Comparison of ENCODE assay signal across 8 mouse cellular contexts in genomic region chr15:7128627-7129126, GRCm38 (mm10). TPM values are rescaled to one million over a fixed set of nuclear protein-coding genes. Genes with fewer than 3 reads are reported as not detected.
DNase-seq lines count a peak whose midpoint lies in the region; ATAC-seq and TF ChIP-seq lines count a peak whose summit lies in the region.

No protein-coding gene starts in this region.

- no peak for ATAC-seq in embryonic facial prominence, embryonic 13.5 days (ENCODE audit: insufficient number of reproducible peaks, insufficient read depth, low FRiP score, low TSS enrichment, low read depth)
- ATAC-seq in limb, embryonic 13.5 days (ENCODE audit: low FRiP score, low read depth) = no peak
- peak; percentile 7 for ATAC-seq in neural tube, embryonic 12.5 days (ENCODE audit: low FRiP score, low read depth)
- no peak for ATAC-seq in inflammation-experienced regulatory T-cells, adult 6 months

- 2% methylated on average over 18 of the region's 18 CpGs for WGBS in embryonic facial prominence, embryonic 13.5 days
- under 1% methylated on average over 18 of the region's 18 CpGs for WGBS in limb, embryonic 13.5 days
- 1% methylated on average over 18 of the region's 18 CpGs for WGBS in neural tube, embryonic 12.5 days

- peak overlapping the region; percentile 80 for H3K4me3 ChIP-seq in layer of hippocampus, adult 2 months
- peak overlapping the region; percentile 82 for H3K4me3 ChIP-seq in embryonic facial prominence, embryonic 13.5 days
- peak overlapping the region; percentile 86 for H3K4me3 ChIP-seq in limb, embryonic 13.5 days
- peak overlapping the region; percentile 83 for H3K4me3 ChIP-seq in neural tube, embryonic 12.5 days

- intact Hi-C loops in heart, postnatal 10 days (cut with DNase I) = loop anchor here (5.0 kb wide), 1 partner anchor 81 kb away; no protein-coding TSS in a partner anchor

- peaks cover 10% of the 10 kb centered on the region; the same call in 1 of the 2 replicates for H3K27me3 ChIP-seq in embryonic facial prominence, embryonic 13.5 days
- H3K27me3 ChIP-seq in limb, embryonic 13.5 days = peaks cover 3% of the 10 kb centered on the region; the same call in 1 of the 2 replicates
- no peaks in the 10 kb centered on the region for H3K27me3 ChIP-seq in neural tube, embryonic 12.5 days (replicated peaks)

- no peaks in the 10 kb centered on the region for H3K9me3 ChIP-seq in embryonic facial prominence, embryonic 13.5 days
- no peaks in the 10 kb centered on the region for H3K9me3 ChIP-seq in limb, embryonic 13.5 days
- H3K9me3 ChIP-seq in neural tube, embryonic 12.5 days = no peaks in the 10 kb centered on the region

- H3K27ac ChIP-seq in layer of hippocampus, adult 2 months = peak overlapping the region; percentile 99
- H3K27ac ChIP-seq in embryonic facial prominence, embryonic 13.5 days = peak overlapping the region; percentile 81
- H3K27ac ChIP-seq in limb, embryonic 13.5 days = peak overlapping the region; percentile 78
- H3K27ac ChIP-seq in neural tube, embryonic 12.5 days = 0 out of 2 replicates have a peak overlapping the region, but pooled peaks have one; percentile 57

- H3K4me2 ChIP-seq in embryonic facial prominence, embryonic 13.5 days = peak overlapping the region; percentile 96
- H3K4me2 ChIP-seq in limb, embryonic 13.5 days (replicated peaks) = peak overlapping the region; percentile 95
- H3K4me2 ChIP-seq in neural tube, embryonic 12.5 days (replicated peaks) = peak overlapping the region; percentile 90

- 0 out of 2 replicates have a peak, but pooled peaks have one; percentile 22 for TF ChIP-seq CTCF in layer of hippocampus, adult 2 months (conservative IDR thresholded peaks at IDR 0.05)

- H3K4me1 ChIP-seq in embryonic facial prominence, embryonic 13.5 days = peaks cover 25% of the 10 kb centered on the region
- peaks cover 23% of the 10 kb centered on the region for H3K4me1 ChIP-seq in limb, embryonic 13.5 days
- H3K4me1 ChIP-seq in neural tube, embryonic 12.5 days = peaks cover 19% of the 10 kb centered on the region

- no peak for DNase-seq in layer of hippocampus, adult 2 months (ENCODE audit: low spot score in 2 of 2)
- no peak for DNase-seq in layer of hippocampus, postnatal 14 days (ENCODE audit: low spot score in 2 of 2)
- peak; percentile 63 to 73 for DNase-seq in heart, postnatal 10 days
- DNase-seq in spleen, postnatal 10 days (ENCODE audit: low spot score in 2 of 2) = no peak

- H3K36me3 ChIP-seq in embryonic facial prominence, embryonic 13.5 days = 0 out of 2 replicates have a peak, but pooled peaks cover 3% of the 10 kb centered on the region
- H3K36me3 ChIP-seq in limb, embryonic 13.5 days = no peaks in the 10 kb centered on the region; the same call in 1 of the 2 replicates
- no peaks in the 10 kb centered on the region; the same call in 1 of the 2 replicates for H3K36me3 ChIP-seq in neural tube, embryonic 12.5 days

- H3K9ac ChIP-seq in embryonic facial prominence, embryonic 13.5 days = peak overlapping the region; percentile 85
- peak overlapping the region; percentile 83 for H3K9ac ChIP-seq in limb, embryonic 13.5 days
- peak overlapping the region; percentile 84 for H3K9ac ChIP-seq in neural tube, embryonic 12.5 days

RNA-seq across cellular contexts. Expression of gene Lifr, which starts 38.3 kb away (rescaled TPM):
- 10 to 100 TPM; 51.3 to 52.9 TPM for total RNA-seq in layer of hippocampus, adult 2 months (2021)
- total RNA-seq in layer of hippocampus, postnatal 14 days (2021) = 10 to 100 TPM; 60.9 to 64.7 TPM
- 13.6 and 18.7 TPM in 2 replicates for polyA plus RNA-seq in embryonic facial prominence, embryonic 13.5 days (2015; fragmentation: Nextera tagmentation; extraction: Ambion mirVana)
- 10 to 100 TPM; 50.2 to 54.0 TPM for total RNA-seq in heart, postnatal 10 days (2021)
- 15.3 and 17.5 TPM in 2 replicates for polyA plus RNA-seq in limb, embryonic 13.5 days (2015; fragmentation: Nextera tagmentation; extraction: Ambion mirVana)
- 20.3 and 23.9 TPM in 2 replicates for polyA plus RNA-seq in neural tube, embryonic 12.5 days (2016; fragmentation: Nextera tagmentation; extraction: Ambion mirVana)
- under 1 TPM in 2 of 3 experiments, not detected in 1; 0.12 to 0.23 TPM for polyA plus RNA-seq in inflammation-experienced regulatory T-cells, adult 6 months (2017; shearing (Covaris generic))

Comparison
In these comparisons a context has a peak if more than half of its experiments do, and no peak if none do; other contexts are left out.
1. DNase-seq: peak in heart, postnatal 10 days (2 of 2); none in layer of hippocampus, adult 2 months (0 of 2), layer of hippocampus, postnatal 14 days (0 of 2) and spleen, postnatal 10 days (0 of 2).
2. RNA of gene Lifr, which starts 38.3 kb away (polyA plus RNA-seq): 20.3 to 23.9 TPM in neural tube, embryonic 12.5 days, 15.3 to 17.5 TPM in limb, embryonic 13.5 days and 13.6 to 18.7 TPM in embryonic facial prominence, embryonic 13.5 days; 0.12 to 0.23 TPM in inflammation-experienced regulatory T-cells, adult 6 months; every median in the first group is over 10 times any median in the second.
3. Peak in every context shown above with its lines, with median percentiles within 50 percentile points of each other: H3K27ac ChIP-seq, H3K4me3 ChIP-seq, H3K4me2 ChIP-seq and H3K9ac ChIP-seq.